Mouse (Mus musculus) frontal cortex, postnatal 25 days (tissue): ENCODE results near the gene Tcea3.

ENCODE experiments used
- DNase-seq, 2 experiments: peaks; one replicate each; pipeline ENCODE4 v3.0.0; 2022; ENCODE audit warnings: low spot score in 2 of 2

The Tcea3 gene

DNA sequence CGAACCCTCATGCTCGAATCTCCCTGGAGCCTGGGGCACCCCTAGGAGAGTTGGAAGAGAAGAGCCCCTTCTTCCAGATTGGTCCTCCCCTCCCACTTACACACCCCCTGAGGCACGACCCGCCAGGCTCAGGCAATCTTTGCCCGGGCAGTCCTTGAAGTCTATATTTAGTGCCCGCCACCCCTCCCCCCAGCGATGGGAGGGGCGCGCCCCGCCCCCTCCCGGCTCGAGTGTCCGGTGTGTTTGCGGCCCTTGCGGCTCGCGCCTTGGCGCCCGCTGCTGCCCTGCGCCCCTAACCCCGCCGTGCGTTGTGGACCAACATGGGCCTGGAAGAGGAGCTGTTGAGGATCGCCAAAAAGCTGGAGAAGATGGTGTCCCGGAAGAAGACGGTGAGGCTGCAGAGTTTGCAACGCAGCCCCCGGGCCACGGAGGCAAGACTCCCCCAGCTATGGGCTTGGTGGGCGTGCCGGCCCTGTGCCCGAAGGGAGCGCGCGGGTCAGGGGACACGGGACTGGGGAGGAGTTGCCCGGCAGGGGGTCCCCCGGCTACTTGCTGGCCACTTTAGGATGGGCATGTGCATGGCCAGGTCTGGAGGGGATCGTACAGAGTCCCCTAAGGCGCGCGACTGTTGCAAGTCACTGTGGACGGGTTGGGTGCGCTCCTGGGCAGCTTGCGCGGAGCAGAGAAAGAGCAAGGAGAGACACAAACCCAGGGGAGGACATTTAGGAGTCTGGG lies at the start of gene Tcea3:
TSS of gene Tcea3 (plus strand) at position 1 of the 735 bp plus-strand sequence.
- DNase-seq: no peak

DNA sequence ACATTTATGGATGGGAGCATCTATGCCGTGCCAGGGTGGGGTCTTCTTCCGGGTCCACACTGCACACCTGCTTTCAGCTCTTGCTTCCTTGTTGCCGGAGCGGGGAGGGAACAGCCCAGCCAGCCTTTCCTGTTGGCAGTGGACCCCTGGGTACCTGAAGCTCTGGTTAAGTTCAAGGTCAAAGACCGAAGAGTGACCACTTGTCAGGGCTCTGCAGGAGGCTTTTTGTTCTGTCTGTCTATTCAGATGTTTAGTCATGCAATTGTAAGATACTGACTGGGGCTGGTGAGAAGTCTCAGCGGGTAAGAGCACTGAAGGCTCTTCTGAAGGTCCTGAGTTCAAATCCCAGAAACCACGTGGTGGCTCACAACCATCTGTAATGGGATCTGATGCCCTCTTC lies 48.7 kb upstream of the Tcea3 start:
- DNase-seq: no peak

DNA sequence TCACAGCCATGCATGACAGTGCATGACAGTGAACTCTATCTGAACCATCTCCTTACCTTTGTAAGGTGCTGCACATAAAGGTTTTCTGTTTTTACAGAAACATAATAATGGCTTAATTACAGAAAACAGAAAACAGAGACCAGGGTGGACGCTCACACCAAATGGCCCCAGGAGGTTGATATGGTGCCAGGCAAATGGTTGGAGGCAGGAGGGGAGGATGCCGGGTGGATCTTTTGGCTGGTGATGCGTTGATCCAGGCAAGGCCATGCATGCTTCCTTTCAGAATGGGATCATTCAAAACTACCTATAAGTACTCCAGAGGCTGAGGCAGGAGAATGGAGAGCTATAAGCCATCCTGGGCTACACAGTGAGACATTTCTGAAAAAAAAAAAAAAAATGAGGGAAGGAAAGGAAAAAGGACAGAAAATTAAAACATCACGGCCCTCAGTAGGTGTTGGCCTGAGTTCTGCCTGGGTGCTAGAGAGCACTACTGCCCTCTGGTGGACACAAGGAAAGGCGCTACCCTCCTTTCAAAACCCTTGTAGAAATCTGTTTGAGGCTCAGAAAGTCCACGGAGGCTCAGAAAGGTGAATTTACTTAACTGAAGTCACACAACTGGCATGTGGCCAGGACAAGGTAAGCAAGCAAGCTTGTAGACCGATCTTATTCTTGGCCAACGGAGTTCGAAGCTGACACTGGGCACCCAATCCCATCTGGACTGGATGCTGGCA lies 47.8 kb upstream of the Tcea3 start:
- no peak for DNase-seq

DNA sequence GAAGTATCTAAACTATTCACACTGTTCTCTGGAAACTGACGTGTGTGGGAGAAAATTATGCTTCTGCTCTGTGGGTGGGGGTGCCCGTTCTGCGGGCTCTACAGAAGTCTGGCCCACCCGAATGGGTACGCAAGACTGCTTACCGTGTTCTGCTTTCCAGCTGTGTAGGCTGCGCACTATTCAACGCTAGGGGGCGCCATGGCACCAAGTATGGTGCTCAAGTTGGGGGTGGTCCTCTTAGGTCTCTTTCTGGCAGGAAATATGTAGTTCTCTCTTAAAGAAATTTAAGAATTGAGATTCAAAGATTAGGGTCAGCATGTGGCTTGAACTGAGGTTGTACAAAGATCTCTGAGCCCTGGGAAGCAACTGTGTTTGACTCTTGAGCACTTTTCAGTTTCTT lies 45.0 kb upstream of the Tcea3 start:
- peak; percentile 47 to 63 for DNase-seq

DNA sequence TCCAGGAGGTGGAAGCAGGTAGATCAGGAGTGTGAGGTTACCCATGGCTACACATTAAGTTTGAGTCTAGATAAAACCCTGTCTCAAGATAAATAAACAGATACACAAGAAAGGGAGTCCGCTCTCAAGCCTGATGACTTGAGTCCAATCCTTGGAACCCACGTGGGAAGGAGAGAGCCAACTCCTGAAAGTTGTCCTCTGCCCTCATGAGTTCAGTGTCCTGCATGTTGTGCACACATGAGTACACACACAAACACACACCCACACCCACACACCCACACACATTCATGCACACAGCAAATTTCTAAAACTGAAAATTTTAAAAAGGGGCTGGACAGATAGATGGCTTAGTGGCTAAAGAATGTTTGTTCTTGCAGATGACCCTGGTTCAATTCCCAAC lies 42.8 kb upstream of the Tcea3 start:
- DNase-seq: no peak

DNA sequence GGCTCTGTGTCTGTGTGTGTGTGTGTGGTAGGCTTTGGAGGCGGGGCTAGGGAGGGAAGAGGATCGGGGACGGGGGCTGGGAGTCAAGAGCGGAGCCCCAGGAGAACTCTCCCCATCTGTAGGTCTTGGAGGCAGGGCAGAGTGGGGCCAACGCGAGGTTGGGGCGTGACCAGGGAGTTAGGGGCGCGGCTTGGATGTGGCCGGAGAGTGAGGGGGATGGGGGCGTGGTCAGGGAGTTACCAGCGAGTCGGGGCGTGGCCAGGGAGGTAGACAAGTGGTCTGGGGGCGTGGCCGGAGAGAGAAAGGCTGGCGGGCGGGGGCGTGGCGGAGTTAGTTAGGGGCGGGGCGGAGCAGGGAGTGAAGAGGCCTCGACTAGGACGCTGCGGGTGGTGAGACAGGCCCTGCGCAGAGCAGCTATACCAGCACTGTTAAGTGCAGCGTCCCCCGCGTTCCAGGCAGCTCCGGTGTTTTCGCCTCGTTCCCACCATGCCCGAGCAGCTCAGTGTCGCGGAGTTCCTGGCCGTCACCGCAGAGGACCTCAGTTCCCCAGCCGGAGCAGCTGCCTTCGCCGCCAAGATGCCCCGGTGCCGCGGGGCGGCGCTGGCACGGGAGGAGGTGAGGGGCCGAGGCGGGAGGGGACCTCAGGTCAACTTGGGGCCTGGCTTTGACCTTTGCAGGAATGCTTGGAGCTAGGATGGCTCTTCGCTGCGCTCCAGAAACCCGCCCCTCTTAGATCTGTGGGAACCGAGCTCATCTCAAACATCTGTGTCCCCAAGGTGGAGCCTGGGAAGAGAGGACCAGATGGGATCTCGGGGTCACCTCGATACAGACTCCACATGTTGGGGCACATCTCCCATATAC lies 41.3 kb upstream of the Tcea3 start, which contains the start of gene Asap3:
TSS of gene Asap3 (plus strand) at position 333 of the 861 bp plus-strand sequence.
- peak; percentile 62 to 76 for DNase-seq

DNA sequence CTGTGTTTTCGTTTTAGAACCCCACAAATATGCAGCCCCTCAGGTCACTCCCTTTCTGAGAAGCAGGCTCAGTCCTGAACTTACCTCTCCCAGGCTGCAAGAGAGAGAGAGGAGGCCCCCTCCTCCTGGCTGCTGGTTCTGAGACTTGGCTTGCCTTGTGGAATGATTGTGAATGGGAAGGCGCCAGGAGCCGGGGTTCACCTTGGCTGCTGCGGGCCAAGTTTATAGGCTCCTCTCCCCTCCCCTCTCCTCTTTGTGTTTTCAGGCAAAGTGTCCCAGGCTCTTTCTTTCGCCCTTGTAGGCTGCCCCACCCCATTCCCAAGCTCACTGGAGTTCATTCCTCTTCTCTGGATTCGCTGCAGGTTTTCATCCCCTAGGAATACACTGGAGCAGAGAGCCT lies 40.6 kb upstream of the Tcea3 start:
- no peak for DNase-seq

DNA sequence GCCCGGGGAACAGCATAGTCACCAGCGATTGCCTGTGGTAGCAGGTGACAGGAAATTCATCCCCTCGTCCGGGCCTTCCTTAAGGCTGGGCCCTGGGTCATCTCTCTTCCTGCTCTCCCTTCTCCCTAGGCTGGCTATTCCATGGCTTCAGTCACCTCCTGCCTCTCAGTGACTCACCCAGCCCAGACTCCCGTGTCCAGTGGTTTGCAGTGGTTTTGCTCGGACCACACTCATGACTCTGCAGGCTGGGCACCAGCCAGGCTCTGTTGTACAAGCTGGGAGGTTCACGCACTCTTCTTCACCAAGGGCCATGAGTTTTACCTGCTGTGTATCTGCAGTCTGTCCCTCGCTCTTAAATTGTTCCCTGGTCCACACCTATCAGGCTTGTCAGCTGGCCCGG lies 36.6 kb upstream of the Tcea3 start:
- no peak for DNase-seq

DNA sequence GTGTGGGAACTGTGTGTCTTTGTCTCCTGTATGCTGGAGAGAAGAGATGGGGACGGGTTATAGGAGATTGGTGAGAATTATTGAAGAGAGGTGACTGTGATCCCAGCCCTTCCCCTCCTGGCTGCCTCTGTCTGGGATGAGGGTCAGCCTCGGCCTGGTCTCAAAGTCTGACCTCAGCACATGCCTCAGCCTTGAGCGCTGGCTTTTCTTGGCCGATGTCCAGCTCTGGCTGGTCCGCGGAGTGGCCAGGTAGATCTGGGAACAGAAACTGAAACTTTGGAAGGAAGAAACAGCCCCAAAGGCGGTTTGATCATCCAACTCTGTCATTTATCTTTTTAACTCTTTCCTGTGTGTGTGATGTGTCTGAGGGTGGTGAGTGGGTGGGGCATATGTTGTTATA lies 33.9 kb upstream of the Tcea3 start:
- no peak for DNase-seq

DNA sequence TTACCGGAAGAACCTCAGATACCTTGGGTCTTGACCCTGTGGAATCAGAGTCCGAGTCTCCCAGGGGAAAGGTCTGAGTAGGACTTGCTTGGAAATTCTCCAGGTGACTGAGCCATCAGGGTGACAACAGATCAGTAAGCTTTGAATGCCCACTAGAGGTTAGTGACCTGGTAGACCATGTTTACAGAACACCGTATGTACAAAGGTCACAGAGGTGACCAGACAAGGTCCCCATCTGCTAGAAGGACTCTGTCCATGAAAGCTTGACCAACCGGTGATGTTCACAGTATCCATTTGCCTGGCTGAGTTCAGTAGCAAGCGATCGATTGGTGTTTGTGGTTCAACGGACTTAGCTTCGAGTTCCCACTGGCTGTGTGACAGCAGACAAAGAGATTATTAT lies 32.7 kb upstream of the Tcea3 start:
- no peak for DNase-seq

DNA sequence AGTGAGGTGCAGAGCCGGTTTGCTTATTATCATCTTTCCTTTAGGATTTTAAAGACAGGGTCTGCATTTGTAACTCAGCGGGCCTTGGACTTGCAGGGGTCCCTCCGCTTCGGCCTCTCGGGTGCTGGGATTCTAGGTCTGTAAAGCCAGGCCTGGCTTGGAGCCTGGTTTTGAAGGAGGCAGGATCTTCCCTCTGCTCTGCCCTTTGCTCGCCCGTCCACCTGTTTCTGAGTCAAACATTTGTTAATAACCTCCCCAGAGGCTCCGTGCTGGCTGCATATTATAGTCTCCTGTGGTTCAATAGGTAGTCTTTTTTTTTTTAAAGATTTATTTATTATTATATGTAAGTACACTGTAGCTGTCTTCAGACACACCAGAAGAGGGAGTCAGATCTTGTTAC lies 32.0 kb upstream of the Tcea3 start:
- DNase-seq: no peak

DNA sequence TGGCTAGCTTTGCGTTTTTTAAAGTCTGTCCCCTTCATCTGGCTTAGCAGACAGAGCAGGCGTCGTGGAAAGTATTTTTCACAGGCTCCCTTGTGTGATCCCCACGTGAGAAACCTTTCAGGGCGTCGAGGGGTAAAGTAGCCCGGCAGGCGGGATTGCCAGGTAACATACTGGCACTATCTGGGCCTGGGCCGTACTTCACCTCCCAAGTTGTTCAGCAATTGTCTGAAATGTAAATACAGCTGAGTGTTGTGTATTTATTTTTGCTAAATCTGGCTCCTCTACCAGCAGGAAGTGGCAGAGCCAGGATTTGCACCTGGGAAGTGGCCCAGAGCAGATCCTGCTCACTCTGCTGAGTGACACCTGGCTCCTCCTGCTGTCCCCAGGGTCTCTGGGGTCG lies 30.5 kb upstream of the Tcea3 start:
- DNase-seq: no peak

DNA sequence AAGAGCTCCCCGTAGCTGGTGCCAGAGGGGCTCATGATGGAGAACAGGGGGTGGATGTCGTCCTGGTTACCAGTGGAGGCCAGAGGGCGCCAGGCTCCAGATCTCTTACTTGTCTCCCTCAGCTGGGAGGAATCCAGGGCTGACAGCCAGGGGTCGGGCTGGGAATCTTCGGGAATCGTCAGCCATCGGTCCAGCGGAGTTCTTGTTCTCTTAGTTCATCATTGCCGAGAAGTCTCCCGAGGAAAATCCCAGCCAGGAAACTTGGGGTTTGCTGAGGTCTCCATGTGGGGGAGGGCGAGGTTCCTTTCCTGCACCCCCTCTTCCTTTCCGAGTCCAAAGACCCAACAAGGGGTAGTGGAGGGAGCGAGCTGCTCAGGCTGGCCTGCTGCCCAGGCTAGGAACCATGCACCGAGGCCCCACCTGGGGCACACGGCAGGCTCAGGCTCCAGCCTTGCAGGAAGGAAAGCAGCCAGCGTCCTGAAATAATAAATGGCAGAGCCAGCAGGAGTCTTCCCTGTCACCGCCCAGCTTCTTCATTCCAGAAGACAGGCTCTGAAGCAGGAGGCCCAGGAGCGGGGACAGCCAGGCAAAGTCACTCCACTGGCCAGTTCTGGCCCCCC lies 28.8 kb upstream of the Tcea3 start:
- DNase-seq: no peak

DNA sequence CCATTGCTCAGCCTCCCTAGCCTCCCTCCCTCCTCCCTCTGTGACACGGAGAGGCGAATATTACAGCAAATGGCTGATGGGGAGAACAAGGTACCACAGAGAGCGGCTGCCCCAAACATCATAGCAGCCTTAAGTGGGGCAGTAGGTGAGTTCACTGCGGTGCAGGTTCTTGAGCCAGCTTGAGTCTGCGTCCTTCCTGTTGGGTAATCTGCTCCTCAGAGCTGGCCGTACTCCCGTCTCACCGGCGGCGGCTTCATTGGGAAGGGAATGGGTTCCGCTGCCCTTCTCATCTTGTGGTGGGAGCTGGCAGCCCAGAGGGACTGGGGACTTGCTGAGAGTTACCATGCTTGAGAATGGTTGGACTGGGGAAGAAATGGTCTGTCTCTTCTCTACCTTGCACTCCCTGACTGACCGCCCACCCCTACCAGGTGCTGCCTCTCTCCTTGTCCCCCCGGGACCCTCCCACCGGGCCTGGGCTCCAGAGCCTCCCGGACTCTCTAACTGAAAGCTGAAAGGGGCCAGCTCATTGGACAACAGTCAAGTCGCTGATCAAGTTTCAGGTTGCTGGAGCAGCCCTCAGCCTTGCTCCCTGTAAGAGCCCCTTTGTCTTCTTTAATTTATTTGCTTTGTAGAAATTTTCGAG lies 27.3 kb upstream of the Tcea3 start:
- no peak for DNase-seq

DNA sequence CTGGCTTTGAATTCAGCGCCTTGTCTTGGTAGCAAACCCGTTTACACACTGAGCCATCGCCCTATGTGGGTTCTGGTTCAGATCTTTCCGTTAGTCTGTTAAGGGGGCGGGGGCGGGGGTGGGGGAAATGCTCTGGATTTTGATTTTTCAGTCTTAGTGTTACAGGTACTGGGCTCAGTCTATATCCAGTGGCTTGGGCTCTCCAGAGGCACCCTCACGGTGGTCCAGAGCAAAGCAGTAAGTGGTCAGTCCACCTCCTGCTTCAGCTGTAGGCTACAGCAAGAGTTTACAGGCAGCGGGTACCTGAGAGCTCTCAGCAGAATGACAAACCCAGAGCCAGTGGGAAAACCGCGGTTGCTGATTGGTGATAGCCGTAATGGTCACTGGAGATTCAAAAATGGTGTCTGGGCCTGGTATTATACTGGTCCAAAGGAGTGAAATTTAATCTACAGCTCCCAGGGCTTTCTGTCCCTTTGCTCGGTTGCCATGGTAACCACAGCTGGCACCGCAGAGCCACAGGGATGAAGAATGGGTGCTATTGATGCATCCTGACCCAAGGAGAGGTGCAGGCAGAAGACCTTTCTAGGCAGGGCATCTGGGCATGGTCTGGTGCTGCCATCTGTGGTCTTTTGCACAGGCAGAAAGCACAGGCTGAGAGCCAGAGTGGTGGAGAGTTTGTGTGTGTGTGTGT lies 23.8 kb upstream of the Tcea3 start:
- no peak for DNase-seq

DNA sequence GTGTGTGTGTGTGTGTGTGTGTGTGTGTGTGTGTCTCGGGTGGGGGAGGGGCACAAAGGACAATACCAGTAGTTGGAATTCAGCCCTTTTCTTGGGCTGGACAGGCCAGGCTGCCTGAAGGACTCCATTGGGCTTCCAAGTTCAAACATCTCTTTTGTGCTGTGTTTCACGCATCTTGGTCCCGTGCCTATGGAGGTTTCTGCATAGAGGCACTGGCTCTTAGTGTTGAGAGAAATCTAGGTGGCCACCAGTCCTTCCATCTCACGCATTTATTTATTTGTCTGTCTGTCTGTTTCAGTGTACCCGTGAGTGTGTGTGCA lies 23.3 kb upstream of the Tcea3 start:
- DNase-seq: no peak

DNA sequence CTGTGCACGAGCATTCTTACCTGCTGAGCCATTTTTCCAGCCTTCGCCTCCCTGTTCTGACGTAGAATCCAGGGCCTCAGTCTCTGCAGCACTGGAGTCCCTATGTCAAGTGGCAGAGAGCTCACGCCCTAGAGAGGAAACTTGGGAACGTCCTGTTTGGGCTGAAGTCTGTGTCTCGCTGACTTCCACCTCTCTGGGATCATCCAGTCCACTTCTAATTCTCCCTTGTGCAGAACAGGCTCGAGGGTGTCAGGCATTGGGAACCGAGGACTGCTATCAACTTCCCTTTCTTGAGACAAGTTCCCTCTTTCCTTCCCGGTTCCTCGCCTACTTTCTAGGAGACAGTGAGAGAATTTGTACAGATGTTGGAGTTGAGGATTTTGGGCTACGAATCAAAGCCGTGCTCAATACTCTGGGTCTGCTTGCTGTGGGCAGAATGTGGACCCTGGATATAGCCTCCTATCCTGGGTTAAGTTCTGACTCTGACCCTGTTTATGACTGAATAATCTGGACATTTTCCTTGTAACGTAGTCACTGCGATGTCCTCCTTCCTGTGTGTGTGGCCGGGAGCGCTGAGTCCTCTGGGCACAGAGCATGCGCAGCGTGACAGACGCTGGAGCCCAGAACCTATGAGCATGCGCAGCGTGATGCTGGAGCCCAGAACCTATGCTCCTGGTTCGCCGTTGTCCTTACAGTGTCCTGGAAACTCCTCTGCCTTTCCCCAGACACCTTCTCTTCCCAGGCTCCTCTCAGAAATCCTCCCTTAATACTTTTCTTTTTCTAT lies 22.7 kb upstream of the Tcea3 start:
- no peak for DNase-seq

DNA sequence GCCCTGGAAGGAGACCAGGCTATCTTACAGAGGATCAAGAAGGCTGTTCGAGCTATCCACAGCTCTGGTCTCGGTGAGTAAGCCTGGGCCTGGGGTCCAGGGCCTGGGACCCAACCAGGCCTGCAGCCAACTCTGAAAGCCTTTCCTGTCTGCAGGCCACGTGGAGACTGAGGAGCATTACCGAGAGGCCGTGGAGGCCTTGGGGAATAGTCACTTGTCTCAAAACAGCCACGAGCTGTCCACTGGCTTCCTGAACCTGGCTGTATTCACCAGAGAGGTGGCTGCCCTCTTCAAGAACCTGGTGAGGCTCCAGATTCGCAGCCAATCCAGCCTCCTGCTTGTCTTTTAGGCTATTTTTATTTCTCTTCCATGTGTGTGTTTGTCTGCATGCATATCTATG lies 20.1 kb upstream of the Tcea3 start:
- DNase-seq: no peak

DNA sequence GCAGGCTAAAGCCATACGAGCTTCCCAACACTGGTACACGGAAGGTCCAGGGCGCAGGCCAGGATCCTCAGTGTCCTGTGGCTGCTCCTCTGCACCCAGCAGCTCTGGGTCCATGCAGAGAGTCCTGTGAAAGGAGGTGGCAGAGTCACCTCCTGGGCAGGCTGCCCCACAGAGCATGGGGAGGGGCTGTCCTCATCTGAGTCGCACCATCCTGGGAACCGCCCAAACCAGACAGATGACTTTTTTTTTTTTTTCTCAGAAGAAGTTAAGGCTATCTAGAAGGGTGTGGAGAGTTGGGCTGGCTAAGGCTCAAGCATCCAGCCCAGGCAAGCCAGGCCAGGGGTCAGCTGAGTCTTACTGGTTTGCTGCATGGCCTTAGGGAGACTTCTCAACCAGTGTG lies 18.9 kb upstream of the Tcea3 start:
- DNase-seq: no peak

DNA sequence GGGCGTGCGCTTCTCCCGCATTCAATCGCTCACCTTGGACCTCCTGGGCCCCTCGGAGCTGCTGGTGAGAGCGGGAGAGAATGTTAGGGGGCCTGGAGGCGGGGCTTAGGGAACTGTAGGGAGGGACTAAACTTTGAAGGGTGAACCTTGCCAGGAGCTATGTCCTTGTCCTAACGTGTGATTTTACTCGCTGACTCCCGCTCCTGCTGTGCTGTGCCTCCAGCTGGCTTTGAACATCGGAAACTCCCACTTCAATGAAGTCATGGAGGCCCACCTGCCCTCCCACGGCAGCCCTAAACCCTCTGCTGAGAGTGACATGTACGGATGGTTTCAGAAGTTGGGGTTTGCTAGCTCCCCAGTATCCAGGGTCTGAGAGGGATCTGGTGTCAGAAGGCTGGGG lies 8.9 kb upstream of the Tcea3 start:
- no peak for DNase-seq
